Mouse (Mus musculus) cerebral cortex, adult 2 months (tissue): ENCODE measurements around the gene Fgd3.

Experiments
- WGBS: fragments of 180-500 bp; shearing (Covaris S2); methylation state at CpG from one replicate; pipeline ENCODE4 v1.1.7; 2018; 5-methylcytosine and 5-hydroxymethylcytosine counted together

The Fgd3 gene

GRCm38 (mm10) chr13:49298514-49299381 is 21.4 kb downstream of the Fgd3 start:
- WGBS: 80% methylated on average over 14 of the region's 14 CpGs

- WGBS: 83% methylated on average over 7 of the region's 7 CpGs
These were observed 23.8 kb downstream of the Fgd3 start for GRCm38 (mm10) chr13:49296270-49296669.

GRCm38 (mm10) chr13:49294108-49294507 is 26.0 kb downstream of the Fgd3 start:
- 86% methylated on average over 9 of the region's 9 CpGs for WGBS

GRCm38 (mm10) chr13:49291949-49292348 is 28.2 kb downstream of the Fgd3 start:
- WGBS: 91% methylated on average over 6 of the region's 6 CpGs

- WGBS: 59% methylated on average over 1 of the region's 1 CpGs
These were observed 28.7 kb downstream of the Fgd3 start for GRCm38 (mm10) chr13:49291398-49291797.

- WGBS: 92% methylated on average over 6 of the region's 6 CpGs
These were observed 32.9 kb downstream of the Fgd3 start for GRCm38 (mm10) chr13:49287224-49287623.

- WGBS: 99% methylated on average over 3 of the region's 3 CpGs
These were observed 33.4 kb downstream of the Fgd3 start for GRCm38 (mm10) chr13:49286750-49287149.

GRCm38 (mm10) chr13:49283686-49284085 is 36.4 kb downstream of the Fgd3 start:
- WGBS: 51% methylated on average over 9 of the region's 9 CpGs

GRCm38 (mm10) chr13:49282168-49282567 is 37.9 kb downstream of the Fgd3 start:
- WGBS: 73% methylated on average over 2 of the region's 2 CpGs

GRCm38 (mm10) chr13:49271831-49272765 is 48.0 kb downstream of the Fgd3 start:
- 49% methylated on average over 5 of the region's 5 CpGs for WGBS

- WGBS: 83% methylated on average over 8 of the region's 8 CpGs
These were observed 49.6 kb downstream of the Fgd3 start for GRCm38 (mm10) chr13:49270500-49270899.

- WGBS: 89% methylated on average over 2 of the region's 2 CpGs
These were observed 52.5 kb downstream of the Fgd3 start for GRCm38 (mm10) chr13:49267645-49268044.

- WGBS: 72% methylated on average over 15 of the region's 15 CpGs
These were observed 59.9 kb downstream of the Fgd3 start for GRCm38 (mm10) chr13:49260036-49260722.

GRCm38 (mm10) chr13:49257819-49258313 is 62.2 kb downstream of the Fgd3 start:
- WGBS: 87% methylated on average over 3 of the region's 3 CpGs

- WGBS: 44% methylated on average over 13 of the region's 13 CpGs
These were observed 67.4 kb downstream of the Fgd3 start for GRCm38 (mm10) chr13:49252746-49253145.

- WGBS: 69% methylated on average over 2 of the region's 2 CpGs
These were observed 68.0 kb downstream of the Fgd3 start for GRCm38 (mm10) chr13:49252113-49252512.

- 74% methylated on average over 4 of the region's 4 CpGs for WGBS
These were observed 69.2 kb downstream of the Fgd3 start for GRCm38 (mm10) chr13:49250716-49251517.

- 72% methylated on average over 2 of the region's 2 CpGs for WGBS
These were observed 70.5 kb downstream of the Fgd3 start for GRCm38 (mm10) chr13:49249634-49250033.

- WGBS: 48% methylated on average over 3 of the region's 3 CpGs
These were observed 71.2 kb downstream of the Fgd3 start for GRCm38 (mm10) chr13:49248923-49249322.

GRCm38 (mm10) chr13:49248467-49248862 is 71.6 kb downstream of the Fgd3 start, which contains the start of gene Susd3:
Gene Susd3, minus strand, starts transcription at chr13:49248706.
- WGBS: 29% methylated on average over 7 of the region's 8 CpGs
